Mouse (Mus musculus) gastrocnemius, postnatal 10 days (tissue): ENCODE results near the gene Ighmbp2. TPM values are rescaled to one million over a fixed set of nuclear protein-coding genes. Genes with fewer than 3 reads are reported as not detected.

Source experiments
- DNase-seq: peaks from one replicate; pipeline ENCODE4 v3.0.0; 2021; ENCODE audit warnings: mixed read lengths
- long read RNA-seq, 2 experiments: library from polyadenylated mRNA; stranded (forward); transcript quantifications; one replicate each; pipeline ENCODE4 v2.0.0; 2021
- total RNA-seq, 2 experiments: library from RNA; stranded (reverse); gene quantifications; 2 replicates each; pipeline ENCODE4 v1.2.3; 2021

The Ighmbp2 gene
- total RNA-seq = 1 to 10 TPM; 3.7 to 4.0 TPM
- long read RNA-seq, experiment 1, full-length matches to known transcripts = 7 of 11 reads
- long read RNA-seq, experiment 1, partial matches to known transcripts = 2 of 11 reads
- long read RNA-seq, experiment 1, other reads (novel, unspliced or antisense) = 2 of 11 reads
- long read RNA-seq, experiment 2, full-length matches to known transcripts = 4 of 6 reads
- long read RNA-seq, experiment 2, partial matches to known transcripts = 2 of 6 reads
- long read RNA-seq, experiment 2, other reads (novel, unspliced or antisense) = 0 of 6 reads

DNA sequence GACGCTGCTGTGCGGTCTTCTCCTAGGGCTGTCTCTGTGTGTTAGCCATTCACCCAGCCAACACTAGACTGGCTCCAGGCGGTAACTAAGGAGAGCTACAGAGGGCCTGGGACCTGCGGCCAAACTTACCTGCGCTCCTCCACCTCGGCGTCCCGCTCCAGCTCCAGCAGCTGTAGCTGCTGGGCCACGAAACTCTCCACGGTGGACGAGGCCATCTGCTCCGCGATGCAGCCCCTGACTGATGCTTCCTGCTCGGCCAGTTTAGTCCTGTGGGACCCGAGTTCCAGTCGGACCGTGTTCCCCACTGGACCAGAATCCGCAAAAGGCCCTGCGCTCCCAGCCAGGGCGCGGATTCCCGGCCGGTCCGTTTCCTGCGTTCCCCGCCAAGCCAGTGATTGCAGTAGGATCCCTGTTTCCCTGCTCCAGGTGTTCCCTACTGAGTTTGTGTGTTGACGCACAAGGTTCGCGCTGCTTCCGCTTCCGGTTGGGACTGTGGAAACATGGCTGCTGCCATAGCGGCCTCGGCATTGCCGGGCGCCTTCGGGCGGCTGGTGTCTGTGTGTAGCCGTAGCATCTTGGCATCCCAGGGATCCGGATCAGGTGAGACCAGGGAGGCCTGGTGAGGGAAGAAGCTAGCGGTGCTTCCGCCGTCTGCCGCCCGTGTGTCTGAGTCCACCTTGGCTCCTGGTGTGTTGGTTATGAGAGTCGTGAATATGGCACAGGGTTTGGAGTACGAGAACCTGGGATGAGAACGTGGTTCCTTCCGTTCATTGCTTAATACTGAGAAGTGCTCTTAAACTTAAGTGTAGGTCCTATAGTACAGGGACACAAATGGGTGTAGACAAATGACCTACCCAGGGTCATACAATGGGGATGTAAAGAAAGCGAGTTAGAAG is at the start of gene Ighmbp2, which contains the start of gene Mrpl21:
TSS of gene Ighmbp2 (minus strand) at position 446 of the 896 bp plus-strand sequence.
TSS of gene Mrpl21 (plus strand) at position 330 of the 896 bp plus-strand sequence.
- peak; percentile 87 for DNase-seq

DNA sequence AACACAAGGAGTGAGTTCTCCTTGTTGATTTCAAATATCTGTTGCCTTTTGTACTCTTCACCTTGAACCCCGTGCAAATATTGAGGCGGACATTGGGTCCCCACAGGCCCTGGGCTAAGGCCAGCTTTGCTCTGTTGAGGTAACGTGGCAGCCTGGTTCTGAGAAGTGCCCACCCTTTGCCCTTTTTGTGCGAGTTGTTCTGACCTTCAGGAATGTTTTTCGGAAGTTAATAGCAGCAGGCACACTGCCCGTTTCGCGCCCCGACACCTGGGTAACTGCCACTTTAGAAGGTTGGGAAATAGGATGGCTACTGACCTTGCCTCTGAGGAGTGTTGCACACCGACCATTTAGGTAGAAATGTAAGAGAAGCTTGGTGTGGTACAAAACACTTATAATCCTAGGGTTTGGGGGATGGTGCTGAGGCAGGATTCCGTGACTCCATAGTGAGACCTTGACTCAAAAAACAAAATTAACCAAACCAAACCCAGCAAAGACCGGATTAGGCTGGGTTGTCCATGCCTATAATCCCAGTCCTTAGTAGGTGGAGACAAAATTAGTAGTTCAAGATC is 43.7 kb upstream of the Ighmbp2 start:
- DNase-seq = no peak

DNA sequence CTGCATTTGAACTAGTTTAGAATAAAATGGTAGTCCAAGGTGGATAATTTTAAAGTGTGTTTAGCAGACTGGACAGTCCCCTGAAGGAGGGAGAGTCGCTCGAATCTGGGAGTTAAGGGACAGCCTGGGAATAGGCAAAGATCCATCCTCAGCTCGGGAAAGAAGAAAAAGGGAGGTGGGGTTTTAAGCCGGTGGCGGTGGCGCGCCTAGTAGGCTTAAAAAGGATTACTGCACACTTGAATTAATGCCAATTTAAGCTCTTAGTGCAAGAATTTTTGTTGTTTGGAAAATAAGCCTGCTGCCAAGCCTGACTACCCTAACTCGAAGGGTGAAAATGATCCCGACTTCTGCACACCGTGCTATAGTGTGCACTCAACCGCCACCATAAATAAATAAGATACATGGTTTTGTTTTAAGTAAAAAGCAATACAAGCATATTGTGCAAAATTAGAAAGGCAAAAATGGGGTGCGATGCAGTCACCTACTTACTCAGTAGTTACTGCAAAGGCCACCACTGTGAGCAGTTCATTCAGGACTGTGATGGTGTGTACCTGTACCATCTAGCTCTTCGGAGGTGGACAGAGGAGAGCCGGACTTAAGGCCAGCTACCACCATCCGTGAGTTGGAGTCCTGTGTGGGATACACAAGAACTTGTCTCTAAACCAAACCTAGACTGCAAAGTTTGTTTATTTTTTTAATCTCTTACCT is 43.1 kb upstream of the Ighmbp2 start:
- DNase-seq = no peak

DNA sequence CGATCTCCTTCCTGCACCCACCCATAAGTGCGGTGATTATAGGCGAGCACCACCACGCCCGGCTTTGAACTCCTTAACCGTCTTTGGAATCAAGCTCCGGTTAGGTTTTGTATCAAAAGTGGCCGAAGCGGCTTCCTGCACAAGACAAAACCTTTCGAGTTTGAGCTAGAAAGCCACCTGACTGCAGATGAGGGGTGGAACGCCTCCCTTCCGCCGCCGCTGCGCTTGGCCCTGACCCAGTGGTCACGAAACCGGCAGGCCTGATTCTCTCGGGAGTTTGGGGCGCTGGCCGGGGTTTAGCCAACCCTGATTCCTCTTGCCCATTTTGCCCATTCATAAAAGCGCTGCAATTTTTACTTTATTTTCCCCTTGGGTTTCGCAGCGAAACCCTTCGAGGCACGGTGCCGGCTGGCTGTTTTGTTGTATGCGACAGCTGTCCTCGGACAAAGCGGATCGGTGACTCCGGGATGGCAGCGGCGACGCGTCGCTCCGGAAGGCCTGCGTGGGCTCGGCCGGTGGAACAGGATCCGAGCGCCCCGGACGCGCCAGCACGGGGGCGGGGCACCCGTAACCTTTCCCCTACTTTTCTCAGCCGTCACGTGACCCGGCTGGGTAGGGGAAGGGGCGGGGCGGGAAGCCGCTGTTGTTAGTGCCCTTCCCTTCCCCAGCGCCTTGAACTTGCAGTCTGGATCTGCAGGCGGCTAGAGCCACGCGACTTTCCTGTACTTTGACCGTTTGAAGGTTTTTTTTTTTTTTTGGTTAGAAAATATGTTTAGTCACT is 42.3 kb upstream of the Ighmbp2 start:
- peak; percentile 94 for DNase-seq

DNA sequence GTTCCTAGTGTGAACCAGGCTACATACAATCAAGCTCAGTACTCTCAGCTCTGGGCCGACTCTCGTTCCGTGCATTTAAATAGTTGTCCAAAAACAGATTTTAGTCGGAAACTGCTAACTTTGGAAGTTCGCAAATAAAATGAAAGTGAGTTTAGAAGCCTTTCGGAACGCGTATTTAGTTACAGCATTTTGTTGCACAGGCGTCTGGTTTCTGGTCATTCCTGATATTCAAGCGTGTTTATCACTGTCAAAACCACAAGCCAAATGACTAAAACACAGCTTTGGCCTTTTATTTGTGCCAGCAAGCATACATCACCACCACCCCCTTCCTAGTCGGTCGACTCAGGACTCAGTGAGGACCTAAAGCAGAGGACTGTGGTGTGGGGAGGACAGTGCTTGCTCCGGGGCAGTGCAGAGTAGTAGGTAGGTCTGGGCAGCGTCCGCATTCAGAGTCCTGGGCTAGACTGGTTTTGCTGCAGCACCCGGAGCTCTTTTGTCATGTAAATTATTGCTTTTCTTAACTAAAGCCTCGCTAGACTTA is 41.5 kb upstream of the Ighmbp2 start:
- DNase-seq = no peak

DNA sequence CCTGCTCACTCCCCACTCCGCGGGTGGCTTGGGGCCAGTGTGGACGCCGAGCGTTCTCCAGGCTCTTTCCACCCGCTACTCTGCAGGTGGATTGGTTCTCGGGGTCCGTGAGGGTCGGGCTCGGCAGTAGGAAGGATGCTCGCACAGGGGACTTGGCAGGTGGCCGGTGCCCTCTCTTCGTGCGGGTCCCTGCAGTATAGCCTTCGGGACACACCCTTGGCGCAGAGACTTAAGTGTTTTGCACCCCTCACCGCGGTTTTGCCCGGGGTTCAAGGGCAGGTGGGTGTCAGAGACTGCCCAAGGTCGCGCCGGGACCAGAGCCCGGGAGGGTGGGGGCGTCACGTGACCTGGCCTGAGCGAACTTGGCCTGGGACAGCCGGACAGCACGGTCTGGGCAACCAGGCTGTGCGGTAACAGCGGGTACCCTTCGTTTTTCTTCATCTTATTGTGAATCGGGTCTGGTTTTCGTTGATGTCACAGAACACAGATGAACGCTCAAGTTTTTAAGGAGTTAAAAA is 41.0 kb upstream of the Ighmbp2 start:
- peak; percentile 78 for DNase-seq

DNA sequence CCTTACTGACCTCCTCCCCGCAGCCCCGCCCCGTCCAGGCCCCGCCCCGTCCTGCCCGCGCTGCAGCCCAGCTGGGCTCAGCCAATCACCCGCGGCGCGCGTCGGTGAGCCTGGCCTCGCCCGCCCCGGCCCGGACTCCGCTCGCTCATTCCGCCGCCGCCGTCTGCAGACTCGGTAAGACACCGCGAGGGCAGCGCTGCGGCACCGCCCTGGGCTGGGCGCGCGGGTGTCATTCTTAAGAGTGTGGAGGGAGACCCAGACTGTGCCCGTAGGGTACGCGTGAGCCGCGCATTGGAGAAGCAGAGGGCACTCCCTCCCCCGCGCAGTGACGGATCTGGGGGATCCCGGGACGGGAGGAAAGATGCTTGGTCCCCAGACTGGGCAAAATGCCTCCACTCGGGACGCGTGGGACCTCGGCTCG is 40.4 kb upstream of the Ighmbp2 start:
- peak; percentile 91 for DNase-seq

DNA sequence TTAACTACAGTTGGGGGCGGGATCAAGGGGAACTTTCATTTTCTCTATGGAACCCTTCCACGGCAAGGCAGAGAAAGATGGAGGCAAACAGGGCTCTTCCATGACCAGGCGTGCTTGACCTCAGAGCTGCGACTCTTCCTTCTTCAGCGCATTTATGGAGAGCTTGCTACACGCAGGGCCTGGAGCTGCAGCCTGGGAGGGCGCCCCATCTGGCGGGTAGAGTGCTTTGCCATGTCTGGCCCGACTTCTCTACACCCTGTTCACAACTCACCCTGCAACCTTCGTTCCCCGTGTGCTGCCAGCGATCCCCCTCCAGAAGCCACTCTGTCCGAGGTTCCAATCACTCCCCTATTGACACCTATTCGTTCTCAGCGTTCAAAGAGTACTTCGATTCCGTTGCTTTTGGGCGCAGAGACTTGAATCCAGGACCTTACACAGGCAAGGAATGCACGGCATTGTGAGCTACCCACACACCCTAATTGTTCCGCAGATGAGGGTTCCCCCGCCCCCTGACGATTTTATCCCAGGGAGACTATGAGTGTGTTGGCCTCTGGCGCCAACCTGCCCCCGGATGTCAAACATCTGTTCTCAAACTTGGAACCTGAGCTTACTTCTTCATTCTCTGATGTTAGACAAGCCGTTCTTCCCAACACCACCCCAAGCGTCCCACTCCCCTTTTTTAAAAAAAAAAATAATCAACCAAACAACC is 39.6 kb upstream of the Ighmbp2 start, which contains the start of gene Cpt1a:
TSS of gene Cpt1a (plus strand) at position 74 of the 709 bp plus-strand sequence.
- DNase-seq = peak; percentile 60

DNA sequence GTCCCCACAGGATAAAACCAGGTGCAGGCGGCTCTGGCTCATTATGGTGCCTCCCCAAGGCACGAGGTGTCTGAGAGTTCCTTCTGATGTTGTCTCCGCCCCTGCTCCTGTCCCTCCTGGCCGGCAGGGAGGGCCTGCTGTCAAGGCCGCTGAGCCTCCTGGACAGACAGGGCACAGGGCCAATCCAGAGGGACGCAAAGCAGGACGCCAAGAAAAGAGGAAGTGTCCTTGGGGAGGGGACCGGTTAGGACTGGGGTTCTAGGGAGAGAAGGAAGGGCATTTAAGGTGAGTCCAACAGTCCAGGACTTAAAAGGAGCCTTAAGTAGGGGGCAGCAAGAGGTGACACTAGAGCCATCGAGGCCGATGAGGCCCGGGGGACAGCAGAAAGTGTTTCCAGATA is 38.8 kb upstream of the Ighmbp2 start:
- peak; percentile 58 for DNase-seq

DNA sequence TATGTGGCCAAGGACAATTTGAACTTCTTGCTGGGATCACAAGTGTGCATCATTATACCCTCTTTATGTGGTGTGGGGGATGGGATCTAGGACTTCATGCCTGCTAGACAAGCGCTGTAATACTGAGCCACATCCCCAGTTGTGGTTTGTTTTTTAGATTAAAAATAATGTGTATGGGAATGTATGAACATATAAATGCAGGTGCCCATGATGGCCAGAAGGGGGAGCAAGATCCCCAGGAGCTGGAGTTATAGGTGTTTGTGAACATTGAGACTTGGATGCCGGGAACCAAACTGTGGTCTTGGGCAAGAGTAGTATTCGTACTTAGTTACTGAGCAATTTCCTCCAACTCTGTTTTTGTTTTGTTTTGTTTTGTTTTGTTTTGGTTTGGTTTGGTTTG is 38.0 kb upstream of the Ighmbp2 start:
- DNase-seq = no peak

DNA sequence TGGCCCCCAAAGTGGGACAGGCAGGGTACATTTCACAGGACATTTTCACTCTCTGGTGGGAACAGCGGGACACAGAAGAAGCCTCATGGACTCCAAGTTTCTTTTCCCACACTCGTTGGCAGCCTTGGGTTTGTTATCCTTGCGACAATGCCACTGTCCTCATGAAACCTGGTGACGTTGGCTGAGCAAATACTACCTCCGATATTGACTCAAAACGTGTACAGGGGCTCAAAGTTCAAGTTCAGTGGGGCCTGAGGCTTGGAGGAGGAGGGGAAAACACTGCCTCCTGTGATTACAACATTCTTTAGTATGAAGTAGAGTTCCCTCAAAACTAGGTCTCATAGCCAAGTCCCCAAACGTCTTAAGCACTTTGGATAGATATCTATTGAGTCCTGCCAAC is 37.3 kb upstream of the Ighmbp2 start:
- no peak for DNase-seq

DNA sequence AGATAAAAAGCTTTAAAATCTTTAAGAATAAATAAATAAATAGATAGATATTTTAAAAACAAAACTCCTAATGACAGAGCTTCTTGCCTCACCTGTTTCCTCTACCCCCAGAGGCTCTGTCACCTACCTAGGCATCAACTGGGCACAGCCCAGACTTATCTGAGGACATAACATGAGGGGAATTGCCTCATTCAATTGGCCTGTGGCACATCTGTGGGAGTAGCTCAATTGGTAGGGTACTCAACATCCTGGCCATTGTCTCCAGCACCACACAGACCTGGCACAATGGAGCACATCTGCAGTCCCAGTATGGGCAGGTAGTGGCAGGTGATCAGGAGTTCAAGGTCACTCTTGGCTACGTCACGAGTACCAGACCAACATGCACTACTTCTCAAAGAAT is 36.5 kb upstream of the Ighmbp2 start:
- DNase-seq = no peak

DNA sequence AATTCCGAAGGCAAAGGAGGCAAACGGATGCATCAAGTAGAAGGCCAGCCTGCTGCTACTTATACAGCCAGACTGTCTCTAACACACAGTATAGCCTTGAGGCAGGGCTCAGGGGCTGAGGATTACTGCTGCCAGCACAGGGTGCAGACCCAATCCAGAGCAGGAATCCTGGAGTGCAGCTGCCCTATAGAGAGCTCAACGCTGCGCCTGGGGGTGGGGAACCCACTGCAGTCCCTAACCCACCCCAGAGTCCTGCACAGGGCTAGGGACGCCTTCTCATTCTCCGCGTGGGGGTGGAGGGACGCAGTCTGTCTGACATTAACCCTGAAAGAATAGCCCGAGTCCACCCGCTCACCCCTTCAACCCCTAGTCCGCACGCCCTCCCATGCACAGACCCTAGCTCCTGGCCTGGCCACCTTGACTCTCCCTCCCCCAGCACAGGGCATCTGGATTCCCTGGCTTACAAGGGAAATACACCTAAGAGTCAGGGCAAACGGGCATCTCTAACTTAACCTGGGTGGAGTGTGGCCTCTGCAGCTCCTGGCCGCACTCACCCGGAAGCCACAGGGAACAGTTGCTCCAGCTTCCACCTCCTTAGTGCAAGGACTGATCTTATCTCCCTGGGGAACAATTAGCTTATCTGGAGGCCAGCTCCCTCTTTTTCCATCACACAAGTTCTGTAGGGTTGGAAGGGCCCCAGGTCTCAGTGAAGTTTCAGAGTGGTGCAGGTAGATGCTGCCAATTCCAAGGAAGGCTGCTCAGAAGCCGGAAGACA is 24.5 kb upstream of the Ighmbp2 start:
- DNase-seq = no peak

DNA sequence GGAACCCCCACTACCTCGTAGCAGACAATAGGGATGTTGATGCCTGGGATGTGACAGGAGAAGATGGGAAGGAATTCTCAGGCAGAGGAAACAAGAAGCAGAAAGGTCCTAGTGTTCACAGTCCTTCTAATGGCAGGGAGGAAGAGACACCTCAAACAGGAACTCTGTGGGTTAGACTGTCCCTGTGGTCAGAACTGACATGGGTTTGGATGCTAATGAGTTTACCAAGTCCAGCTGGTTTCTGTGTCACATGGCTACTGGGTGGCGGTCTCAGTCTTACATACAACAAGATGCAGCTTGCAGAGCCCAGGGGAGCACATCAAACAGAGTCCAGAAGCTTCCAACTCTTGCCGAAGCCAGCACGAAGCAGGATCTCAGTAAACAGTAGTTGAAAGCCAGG is 21.2 kb upstream of the Ighmbp2 start:
- no peak for DNase-seq

DNA sequence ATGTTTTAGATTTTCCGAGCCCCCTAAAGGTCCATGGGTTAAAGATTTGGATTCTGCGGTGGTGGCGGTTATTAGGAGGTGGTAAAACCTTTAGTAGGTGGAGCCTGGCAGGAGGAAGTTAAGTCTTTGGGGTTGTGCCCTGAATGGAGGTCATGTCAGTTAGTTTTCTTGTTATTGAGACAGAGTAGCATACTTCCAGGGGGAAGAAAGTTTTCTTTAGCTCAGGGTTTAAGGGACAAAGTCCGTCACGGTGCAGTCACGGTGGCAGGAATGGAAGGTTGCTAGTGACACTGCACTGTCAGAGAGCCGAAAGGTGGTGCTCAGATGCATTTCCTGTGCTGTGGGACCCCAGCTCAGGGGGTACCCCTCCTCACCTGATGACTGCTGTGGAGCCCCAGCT is 15.0 kb upstream of the Ighmbp2 start:
- DNase-seq = no peak

DNA sequence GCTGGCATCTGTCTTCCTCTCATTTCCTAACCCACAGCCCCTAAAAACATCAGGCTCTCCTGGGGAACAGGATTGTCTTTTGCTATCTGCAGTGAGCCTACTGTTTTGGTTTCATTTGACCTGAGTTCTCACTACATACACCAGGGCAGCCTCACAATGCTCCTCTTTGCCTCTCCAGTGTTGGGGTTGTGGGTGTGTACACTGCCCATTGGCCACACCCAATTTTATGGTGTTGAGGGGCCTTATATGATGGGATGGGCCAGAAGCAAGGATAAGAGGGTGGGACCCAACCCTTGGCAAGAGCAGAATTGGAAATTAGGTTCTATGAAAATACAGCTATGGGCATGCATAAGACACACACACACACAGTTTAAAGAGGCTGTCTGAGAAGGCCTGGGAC is 14.2 kb upstream of the Ighmbp2 start:
- DNase-seq = no peak

DNA sequence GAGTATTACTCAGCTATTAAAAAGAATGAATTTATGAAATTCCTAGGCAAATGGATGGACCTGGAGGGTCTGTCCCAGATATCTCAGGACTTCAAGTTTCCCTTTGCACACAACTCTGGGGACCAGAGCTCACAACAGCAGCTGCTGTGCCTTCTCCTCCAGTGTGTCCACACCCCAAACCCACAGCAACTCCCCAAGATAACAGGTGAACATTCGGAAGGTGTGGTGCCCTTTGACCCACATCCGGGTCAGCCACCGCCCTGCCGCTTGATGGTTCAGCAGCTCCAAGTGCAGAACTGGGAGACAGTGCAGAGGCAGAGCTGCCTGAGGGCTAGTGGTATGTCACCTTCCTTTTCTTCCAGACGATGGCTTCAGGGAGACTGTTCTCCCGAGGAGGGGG is 12.4 kb upstream of the Ighmbp2 start:
- no peak for DNase-seq

DNA sequence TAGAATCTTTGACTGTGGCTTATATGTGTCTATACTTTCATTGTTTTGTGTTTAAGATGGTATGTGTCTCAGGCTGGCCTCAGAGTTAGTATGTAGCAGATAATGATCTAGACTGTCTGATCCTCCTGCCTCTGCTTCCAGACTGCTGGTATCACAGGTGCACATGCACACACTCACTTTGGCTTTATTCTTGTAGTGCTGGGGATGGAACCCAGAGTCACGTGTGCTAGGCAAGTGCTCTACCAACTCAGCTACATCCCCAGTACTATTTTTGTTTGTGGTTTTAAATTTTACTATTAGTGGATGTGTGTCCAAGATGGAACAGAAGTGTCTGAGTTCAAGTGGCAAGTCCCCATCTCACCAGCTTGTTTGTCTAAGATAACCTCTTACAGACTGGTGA is 10.2 kb upstream of the Ighmbp2 start:
- DNase-seq = no peak

DNA sequence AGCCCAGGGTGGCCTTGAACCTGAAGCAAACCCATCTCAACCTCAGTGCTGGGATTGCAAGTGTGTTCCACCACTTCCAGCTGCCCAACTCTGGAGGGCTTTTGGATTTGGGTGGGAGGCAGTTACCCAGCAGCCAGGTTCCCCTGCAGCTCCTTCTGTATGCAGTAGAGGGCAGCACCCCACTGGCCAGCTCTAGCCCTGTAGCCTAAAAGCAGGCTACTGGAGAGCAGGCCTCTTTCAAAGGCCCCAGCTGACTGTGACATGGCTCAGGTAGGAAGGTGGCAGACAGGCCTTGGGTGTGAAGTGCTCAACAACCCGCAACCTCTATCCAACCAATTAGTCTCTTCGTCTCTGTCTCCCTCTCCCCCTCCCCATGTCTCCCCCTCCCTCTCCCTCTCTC is 9.2 kb upstream of the Ighmbp2 start:
- DNase-seq = peak; percentile 68

DNA sequence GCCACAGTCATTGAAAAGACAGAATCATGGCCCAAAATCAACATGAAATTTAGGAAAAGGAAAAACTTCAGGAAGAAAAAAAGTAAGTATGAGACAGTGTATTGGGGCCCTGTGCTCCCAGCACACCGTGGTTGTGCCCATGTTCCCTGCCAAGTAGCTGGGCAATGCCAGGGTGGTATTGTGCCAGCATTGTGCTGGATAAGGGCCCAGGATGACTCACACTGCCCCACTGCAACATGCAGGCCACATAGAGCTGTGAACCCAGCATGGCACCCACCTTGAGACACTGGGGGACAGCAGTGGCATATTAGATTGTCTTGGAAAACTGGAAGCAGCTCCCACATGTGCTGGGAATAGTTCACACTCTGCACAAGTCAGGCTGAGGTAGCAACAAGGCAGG is 6.2 kb upstream of the Ighmbp2 start:
- no peak for DNase-seq
